Mouse (Mus musculus): ENCODE measurements around the gene Ypel5.

- TF ChIP-seq POLR2A (IDR thresholded peaks at IDR 0.05; ENCODE audit: low read depth, low read length) = no peak
- TF ChIP-seq CTCF (IDR thresholded peaks at IDR 0.05; ENCODE audit: extremely low read depth, insufficient read length, insufficient replicate concordance, low read depth, low read length) = no peak
Observed at GRCm38 (mm10) chr17:72826916-72827534, 9.2 kb upstream of the Ypel5 start.
